Mouse (Mus musculus) liver, embryonic 15.5 days (tissue): ENCODE measurements at regions not wholly inside any gene's neighbourhood (a gene's known extent, or its start where the extent isn't known, plus 50 kb on each side); places are given as distances from the start of the nearest gene placed in this dataset.
"Not testable (repeated sequence)": the region's sequence is repeated elsewhere in the genome, so short reads cannot be mapped to it uniquely, and the experiment has no call there.

Source experiments
- ATAC-seq: fragments of 200-750 bp; cut with Nextera tagmentation; 2 replicates; pipeline ENCODE4 v1.8.0; 2017; ENCODE audit warnings: moderate number of reproducible peaks, mild to moderate bottlenecking, moderate library complexity; ENCODE audit not compliant: insufficient read depth
- H3K27ac ChIP-seq: fragments of 300-500 bp; sonication (generic); replicated peaks from 2 replicates; pipeline ENCODE4 v1.5.1; 2015; ENCODE audit warnings: mild to moderate bottlenecking, inconsistent platforms
- H3K27me3 ChIP-seq: fragments of 300-500 bp; sonication (generic); 2 replicates; pipeline ENCODE4 v1.6.1; 2015; ENCODE audit warnings: mild to moderate bottlenecking, inconsistent platforms
- H3K36me3 ChIP-seq: fragments of 300-500 bp; sonication (generic); replicated peaks from 2 replicates; pipeline ENCODE4 v1.6.1; 2015; ENCODE audit warnings: moderate library complexity, mild to moderate bottlenecking, inconsistent platforms
- H3K4me1 ChIP-seq: fragments of 300-500 bp; sonication (generic); replicated peaks from 2 replicates; pipeline ENCODE4 v1.6.1; 2015; ENCODE audit warnings: inconsistent platforms
- H3K4me2 ChIP-seq: fragments of 300-500 bp; sonication (generic); 2 replicates; pipeline ENCODE4 v1.6.1; 2015; ENCODE audit warnings: moderate library complexity, mild to moderate bottlenecking, inconsistent platforms
- H3K4me3 ChIP-seq: fragments of 300-500 bp; sonication (generic); replicated peaks from 2 replicates; pipeline ENCODE4 v1.5.1; 2015; ENCODE audit warnings: mild to moderate bottlenecking, inconsistent platforms
- H3K9ac ChIP-seq: fragments of 300-500 bp; sonication (generic); 2 replicates; pipeline ENCODE4 v1.6.1; 2015; ENCODE audit warnings: moderate library complexity, mild to moderate bottlenecking, inconsistent platforms
- H3K9me3 ChIP-seq: fragments of 300-500 bp; sonication (generic); replicated peaks from 2 replicates; pipeline ENCODE4 v1.6.1; 2016; ENCODE audit warnings: inconsistent platforms
- WGBS: fragments of 180-500 bp; shearing (Covaris S2); methylation state at CpG from one replicate; pipeline ENCODE4 v1.1.7; 2015; ENCODE audit warnings: mixed read lengths; ENCODE audit not compliant: insufficient replicate concordance; 5-methylcytosine and 5-hydroxymethylcytosine counted together

DNA sequence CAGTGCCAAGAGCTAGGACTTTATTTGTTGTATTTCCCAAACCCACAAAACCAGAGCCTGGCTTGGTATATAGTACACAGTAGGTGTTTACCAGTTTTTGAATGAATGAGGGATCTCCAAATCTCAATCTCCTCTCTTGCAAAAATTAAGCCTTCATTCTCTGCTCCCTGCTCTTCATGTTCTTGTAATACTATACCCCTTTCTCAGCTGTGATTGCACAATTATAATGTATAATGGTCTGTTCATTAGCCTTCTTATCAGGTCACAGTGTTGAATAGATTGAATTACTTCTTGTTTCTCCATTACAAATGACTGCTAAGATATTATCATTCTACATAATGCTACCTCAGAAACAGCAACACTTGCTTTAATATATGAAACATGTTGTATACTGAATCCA, 119.1 kb upstream of the Tars start:
- Histone ChIP-seq H3K27me3 (no peaks in the 10 kb centered on the region), H3K4me1 (no peaks in the 10 kb centered on the region), H3K4me2 (no peak overlapping the region), H3K4me3 (no peak overlapping the region), H3K36me3 (no peaks in the 10 kb centered on the region), H3K9me3 (no peaks in the 10 kb centered on the region), H3K27ac (no peak overlapping the region), H3K9ac (no peak overlapping the region)
- no peak for ATAC-seq

GRCm38 (mm10) chr15:11517892-11518291, 118.4 kb upstream of the Tars start:
- no peak for ATAC-seq
- Histone ChIP-seq H3K4me3 (no peak overlapping the region), H3K9me3 (no peaks in the 10 kb centered on the region), H3K4me1 (no peaks in the 10 kb centered on the region), H3K27ac (no peak overlapping the region), H3K9ac (no peak overlapping the region), H3K4me2 (no peak overlapping the region), H3K27me3 (no peaks in the 10 kb centered on the region), H3K36me3 (no peaks in the 10 kb centered on the region)
- WGBS = 48% methylated on average over 3 of the region's 3 CpGs

DNA sequence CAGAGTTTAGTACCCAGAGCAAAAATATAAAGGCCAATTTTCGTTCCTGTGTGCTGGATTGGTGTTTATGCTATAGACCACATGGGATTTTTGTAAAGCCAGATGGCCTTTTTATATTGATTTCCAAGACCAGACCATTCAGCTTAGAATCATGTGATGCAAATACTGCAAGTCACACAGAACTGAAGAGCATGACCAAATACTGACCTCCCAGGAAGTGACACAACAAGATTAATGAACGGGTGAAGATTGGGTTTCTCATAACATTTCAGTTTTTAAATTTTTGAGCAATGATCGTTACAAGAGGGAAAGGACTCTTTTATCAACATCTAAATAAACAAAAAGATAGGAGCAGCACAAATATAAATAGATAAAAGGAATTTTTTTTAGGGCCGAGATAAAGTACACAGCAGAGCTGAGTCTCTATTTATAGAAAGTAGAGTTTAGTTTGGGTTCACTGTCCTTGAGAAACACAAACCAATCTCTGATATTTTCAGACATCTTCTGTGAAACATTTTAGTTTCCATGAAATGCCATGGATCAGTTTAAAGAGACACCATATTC, 105.7 kb upstream of the Tars start:
- H3K4me2 ChIP-seq = no peak overlapping the region
- no peak overlapping the region for H3K9ac ChIP-seq
- no peak overlapping the region for H3K4me3 ChIP-seq
- H3K9me3 ChIP-seq = no peaks in the 10 kb centered on the region
- H3K36me3 ChIP-seq = no peaks in the 10 kb centered on the region
- H3K27ac ChIP-seq = no peak overlapping the region
- no peak for ATAC-seq
- no peaks in the 10 kb centered on the region for H3K4me1 ChIP-seq
- H3K27me3 ChIP-seq = no peaks in the 10 kb centered on the region
- WGBS = 37% methylated on average over 4 of the region's 4 CpGs

DNA sequence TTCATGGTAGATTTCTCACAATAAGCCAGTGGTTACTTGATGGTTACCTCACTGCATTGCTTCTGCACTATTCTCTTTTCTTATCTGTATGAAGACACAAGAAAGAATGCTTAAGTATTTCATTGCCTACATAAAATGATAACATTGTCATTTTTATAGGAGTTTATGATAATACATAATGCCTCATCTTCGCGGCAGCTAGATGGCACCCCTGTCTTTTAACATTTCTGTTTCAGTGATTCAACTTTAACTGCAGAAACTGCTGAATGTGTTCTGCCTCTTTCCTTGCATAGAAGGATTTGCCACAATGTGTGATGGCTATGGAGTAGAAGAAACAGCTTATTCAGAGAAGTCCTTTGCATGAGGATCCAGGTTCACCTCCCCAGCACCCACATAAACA, 97.0 kb upstream of the Tars start:
- no peak for ATAC-seq
- H3K4me2 ChIP-seq = no peak overlapping the region
- no peaks in the 10 kb centered on the region for H3K36me3 ChIP-seq
- H3K27me3 ChIP-seq = no peaks in the 10 kb centered on the region
- no peak overlapping the region for H3K27ac ChIP-seq
- H3K9ac ChIP-seq = no peak overlapping the region
- no peaks in the 10 kb centered on the region for H3K4me1 ChIP-seq
- H3K9me3 ChIP-seq = no peaks in the 10 kb centered on the region
- WGBS = 80% methylated on average over 2 of the region's 2 CpGs
- H3K4me3 ChIP-seq = no peak overlapping the region

DNA sequence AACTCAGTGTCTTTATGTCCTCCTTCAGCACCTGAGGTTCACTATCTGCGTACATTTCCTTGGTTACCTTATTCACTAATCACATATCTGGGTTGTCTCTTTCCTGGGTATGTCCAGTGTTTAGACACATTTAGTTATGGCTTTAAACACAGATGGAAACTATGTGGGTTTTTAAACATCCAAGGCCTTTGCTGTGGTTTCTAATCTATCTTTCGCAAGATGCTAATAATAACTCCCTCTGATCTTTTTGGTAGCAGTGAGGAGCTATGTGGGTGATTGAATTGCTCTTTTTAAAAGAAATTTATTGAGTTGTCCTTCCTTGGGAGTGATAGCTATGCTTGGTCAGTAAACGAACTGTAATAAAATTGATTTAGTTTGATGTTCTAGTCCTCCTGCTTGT, 89.7 kb upstream of the Tars start:
- no peak overlapping the region for H3K9ac ChIP-seq
- H3K27me3 ChIP-seq = no peaks in the 10 kb centered on the region
- H3K9me3 ChIP-seq = no peaks in the 10 kb centered on the region
- 49% methylated on average over 3 of the region's 3 CpGs for WGBS
- no peaks in the 10 kb centered on the region for H3K4me1 ChIP-seq
- H3K36me3 ChIP-seq = no peaks in the 10 kb centered on the region
- no peak overlapping the region for H3K27ac ChIP-seq
- no peak overlapping the region for H3K4me2 ChIP-seq
- no peak for ATAC-seq
- H3K4me3 ChIP-seq = no peak overlapping the region

DNA sequence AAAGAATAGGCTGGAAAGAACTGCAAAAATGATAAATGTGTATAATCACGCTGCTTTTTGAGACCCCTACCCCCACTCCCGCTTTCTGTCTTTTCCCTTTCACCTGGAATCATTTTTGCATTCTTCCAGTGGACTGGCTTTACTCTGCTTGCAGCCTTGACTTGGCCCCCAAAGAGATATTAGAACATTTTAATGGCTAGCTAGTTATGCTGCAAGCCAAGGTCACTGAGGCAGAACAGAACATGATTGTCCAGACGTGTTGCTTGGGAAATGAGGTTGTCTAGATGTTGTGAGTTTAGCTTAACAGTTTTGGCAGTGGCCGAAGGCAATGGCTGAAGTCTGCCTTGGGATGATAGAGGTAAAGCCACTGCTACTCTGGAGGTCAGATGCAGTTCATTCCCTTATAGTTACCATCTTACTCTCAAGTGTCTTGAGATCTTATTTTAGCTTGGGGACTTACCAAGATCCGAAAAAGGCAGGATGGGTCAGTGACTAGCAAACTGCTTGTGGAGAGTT, 87.9 kb upstream of the Tars start:
- Histone ChIP-seq H3K36me3 (no peaks in the 10 kb centered on the region), H3K9ac (no peak overlapping the region), H3K9me3 (no peaks in the 10 kb centered on the region), H3K4me1 (no peaks in the 10 kb centered on the region), H3K27me3 (no peaks in the 10 kb centered on the region), H3K4me2 (no peak overlapping the region), H3K4me3 (no peak overlapping the region), H3K27ac (no peak overlapping the region)
- WGBS = 57% methylated on average over 5 of the region's 5 CpGs
- no peak for ATAC-seq

DNA sequence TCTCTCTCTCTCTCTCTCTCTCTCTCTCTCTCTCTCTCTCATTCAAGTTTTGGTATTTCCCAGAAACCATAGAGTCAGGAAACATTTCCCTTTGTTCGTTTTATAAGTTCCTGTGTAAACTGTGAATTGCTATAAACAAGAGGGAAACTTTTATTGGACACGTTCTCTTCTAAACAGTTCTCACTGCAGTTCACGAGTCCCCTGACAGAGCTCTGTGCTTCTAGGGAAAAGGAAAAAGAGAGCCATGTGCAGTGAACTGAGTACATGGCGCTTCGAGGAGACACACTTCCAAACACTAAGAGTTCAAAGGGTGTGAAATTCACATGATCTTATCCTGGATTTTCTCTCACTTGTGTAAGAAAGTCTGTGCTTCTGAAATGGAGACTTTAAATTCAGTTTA, 84.5 kb upstream of the Tars start:
- 44% methylated on average over 5 of the region's 5 CpGs for WGBS
- H3K4me3 ChIP-seq = no peak overlapping the region
- H3K36me3 ChIP-seq = no peaks in the 10 kb centered on the region
- no peak overlapping the region for H3K9ac ChIP-seq
- H3K9me3 ChIP-seq = no peaks in the 10 kb centered on the region
- no peaks in the 10 kb centered on the region for H3K27me3 ChIP-seq
- no peak overlapping the region for H3K4me2 ChIP-seq
- no peak for ATAC-seq
- H3K4me1 ChIP-seq = no peaks in the 10 kb centered on the region
- no peak overlapping the region for H3K27ac ChIP-seq

DNA sequence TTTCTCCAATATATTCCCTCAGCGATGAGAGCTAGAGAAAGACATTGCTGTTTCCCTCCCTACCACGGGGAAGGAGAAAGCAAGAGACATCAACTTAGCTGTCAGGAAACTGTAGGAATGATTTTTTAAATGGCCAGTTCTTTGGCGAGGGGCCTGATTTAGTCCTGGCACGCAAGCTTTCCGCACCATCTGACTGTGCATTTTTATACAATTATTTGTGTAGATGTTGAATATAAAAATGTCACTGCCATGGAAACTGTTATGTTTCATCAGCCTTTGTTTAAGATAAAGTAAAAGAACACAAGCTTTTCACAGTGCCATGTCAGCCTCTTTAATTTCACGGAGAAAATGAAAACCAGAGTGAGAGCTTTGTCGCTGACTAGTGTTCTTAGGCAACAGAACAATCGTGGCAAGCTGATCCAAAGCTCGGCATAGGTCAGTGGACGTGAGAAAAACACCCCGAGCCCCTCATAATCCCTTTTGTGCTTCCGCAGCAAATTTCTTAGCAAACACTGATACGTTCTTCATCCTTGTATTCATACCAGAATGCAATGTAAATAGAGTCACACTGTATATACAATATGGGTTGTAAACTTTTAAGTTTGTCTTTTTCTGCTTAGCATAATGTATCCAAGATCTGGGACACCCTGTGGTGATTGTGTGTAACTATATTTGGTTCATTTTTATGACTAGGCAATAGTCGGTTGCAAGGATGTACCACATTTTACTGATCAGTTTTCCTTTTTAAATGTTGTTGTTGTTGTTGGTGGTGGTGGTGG, 79.9 kb upstream of the Tars start:
- H3K4me2 ChIP-seq = no peak overlapping the region
- 75% methylated on average over 14 of the region's 14 CpGs for WGBS
- H3K9me3 ChIP-seq = no peaks in the 10 kb centered on the region
- H3K4me1 ChIP-seq = no peaks in the 10 kb centered on the region
- no peaks in the 10 kb centered on the region for H3K27me3 ChIP-seq
- H3K36me3 ChIP-seq = no peaks in the 10 kb centered on the region
- ATAC-seq = no peak
- H3K27ac ChIP-seq = no peak overlapping the region
- no peak overlapping the region for H3K4me3 ChIP-seq
- H3K9ac ChIP-seq = no peak overlapping the region

- 50% methylated on average over 3 of the region's 3 CpGs for WGBS
- H3K27ac ChIP-seq = no peak overlapping the region
- no peaks in the 10 kb centered on the region for H3K4me1 ChIP-seq
- H3K9me3 ChIP-seq = no peaks in the 10 kb centered on the region
- no peak overlapping the region for H3K4me2 ChIP-seq
- no peak overlapping the region for H3K9ac ChIP-seq
- H3K36me3 ChIP-seq = no peaks in the 10 kb centered on the region
- H3K4me3 ChIP-seq = no peak overlapping the region
- no peaks in the 10 kb centered on the region for H3K27me3 ChIP-seq
- no peak for ATAC-seq
Measured at GRCm38 (mm10) chr15:11476248-11476647, 76.8 kb upstream of the Tars start.

DNA sequence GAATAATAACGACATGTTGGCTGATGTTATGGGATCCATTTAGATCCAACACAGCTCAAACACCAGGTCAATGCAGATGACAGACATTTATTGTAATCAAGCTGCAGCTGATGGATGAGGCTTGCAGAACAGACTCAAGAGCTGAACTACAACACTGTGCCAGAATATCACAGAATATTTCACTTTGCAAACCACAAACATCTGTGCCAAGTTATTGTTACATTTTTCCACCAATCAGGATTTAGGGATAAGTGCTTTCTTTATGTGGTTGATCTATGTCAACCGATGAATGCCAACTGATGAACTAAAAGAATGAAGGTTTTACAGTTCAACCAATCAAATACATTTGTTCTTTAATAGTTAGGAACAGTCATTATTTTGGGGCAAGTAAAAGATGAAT, 63.9 kb upstream of the Tars start:
- no peaks in the 10 kb centered on the region for H3K27me3 ChIP-seq
- no peak overlapping the region for H3K4me3 ChIP-seq
- no peak overlapping the region for H3K9ac ChIP-seq
- H3K36me3 ChIP-seq = no peaks in the 10 kb centered on the region
- H3K4me1 ChIP-seq = no peaks in the 10 kb centered on the region
- no peak for ATAC-seq
- no peaks in the 10 kb centered on the region for H3K9me3 ChIP-seq
- no peak overlapping the region for H3K4me2 ChIP-seq
- H3K27ac ChIP-seq = no peak overlapping the region
- WGBS = 61% methylated on average over 2 of the region's 2 CpGs

GRCm38 (mm10) chr15:11461575-11461974, 62.1 kb upstream of the Tars start:
- not testable (repeated sequence) for H3K36me3 ChIP-seq, H3K4me2 ChIP-seq, ATAC-seq, H3K9ac ChIP-seq, H3K4me1 ChIP-seq, H3K4me3 ChIP-seq, H3K27ac ChIP-seq, H3K9me3 ChIP-seq, H3K27me3 ChIP-seq
- 74% methylated on average over 2 of the region's 2 CpGs for WGBS

GRCm38 (mm10) chr15:11459306-11459705, 59.8 kb upstream of the Tars start:
- Histone ChIP-seq H3K4me1 (no peaks in the 10 kb centered on the region), H3K9ac (no peak overlapping the region), H3K27me3 (no peaks in the 10 kb centered on the region), H3K9me3 (no peaks in the 10 kb centered on the region), H3K4me2 (no peak overlapping the region), H3K4me3 (no peak overlapping the region), H3K27ac (no peak overlapping the region), H3K36me3 (no peaks in the 10 kb centered on the region)
- WGBS = 79% methylated on average over 2 of the region's 2 CpGs
- ATAC-seq = no peak
